Mouse (Mus musculus) urinary bladder, adult 18-20 months (tissue): Measurements from ENCODE around the gene Tshr.
"Not testable (repeated sequence)": the region's sequence is repeated elsewhere in the genome, so short reads cannot be mapped to it uniquely, and the experiment has no call there.

Source experiments
- DNase-seq, 2 experiments: peaks; one replicate each; pipeline ENCODE4 v3.0.0; 2022; ENCODE audit warnings: low spot score in 2 of 2, mixed read lengths in 2 of 2

The Tshr gene

GRCm38 (mm10) chr12:91384281-91385017 is at the start of gene Tshr, which contains the start of gene Cep128:
Gene Tshr, plus strand, starts transcription at chr12:91384563.
Gene Cep128, minus strand, starts transcription at chr12:91384409.
- DNase-seq: peak; percentile 76 to 86

- not testable (repeated sequence) for DNase-seq
Measured at GRCm38 (mm10) chr12:91338656-91339055, 45.7 kb upstream of the Tshr start.

DNA sequence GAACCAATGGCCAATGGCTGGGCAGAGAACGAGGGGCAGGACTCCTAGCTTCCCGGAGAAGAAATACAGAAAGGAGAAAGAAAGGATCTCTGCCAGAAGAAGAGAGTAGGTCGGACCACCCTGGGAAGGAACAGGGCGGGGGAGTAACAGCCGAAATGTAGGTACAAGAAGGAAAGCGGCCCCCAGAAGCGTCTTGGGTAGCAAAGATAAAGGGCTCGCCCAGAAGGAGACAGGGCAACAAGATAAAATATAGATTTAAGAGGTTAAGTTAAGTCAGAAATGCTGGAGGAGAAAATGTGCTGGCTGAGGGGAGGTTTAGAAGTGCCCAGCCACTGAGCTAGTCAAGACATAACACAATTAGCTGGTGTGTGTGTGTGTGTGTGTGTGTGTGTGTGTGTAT is 30.6 kb upstream of the Tshr start:
- no peak for DNase-seq

GRCm38 (mm10) chr12:91369173-91369572 is 15.2 kb upstream of the Tshr start:
- no peak for DNase-seq

DNA sequence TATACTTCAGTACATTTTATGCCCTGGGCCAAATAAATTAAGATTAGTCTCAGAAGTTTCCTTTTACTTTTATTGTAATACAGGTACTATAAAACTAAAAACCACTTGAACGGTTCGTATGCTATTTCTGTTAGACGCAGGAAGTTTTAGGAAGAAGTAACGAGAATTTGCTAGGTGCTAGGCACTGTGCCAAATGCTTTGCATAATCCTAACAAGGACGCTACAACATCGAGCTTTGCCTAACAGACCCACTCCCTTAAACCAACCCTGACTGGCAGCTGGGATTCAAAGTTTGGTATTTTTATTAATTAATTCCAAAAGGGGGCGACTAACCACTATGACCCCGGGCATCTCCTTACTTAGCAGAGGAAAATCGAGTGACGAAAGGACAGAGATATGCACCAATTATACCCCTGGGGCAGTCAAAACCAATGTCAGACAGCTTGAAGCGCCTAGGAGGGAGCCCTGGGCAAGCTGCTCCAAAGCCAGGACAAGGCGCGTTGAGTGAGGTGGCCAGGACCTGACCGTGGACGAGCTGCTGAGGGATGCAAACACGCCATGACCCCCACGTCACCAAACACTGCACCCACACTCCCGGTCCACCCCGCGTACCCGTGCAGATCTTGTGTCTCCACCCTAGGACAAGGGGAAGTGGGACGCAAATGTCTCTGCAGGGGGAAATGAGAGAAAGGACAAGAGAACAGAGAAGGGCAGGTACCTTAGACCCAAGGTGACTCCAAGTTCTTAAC is 673 bp upstream of the Tshr start:
- DNase-seq: no peak

- DNase-seq: peak; percentile 33 to 35
Measured at GRCm38 (mm10) chr12:91400232-91401048, 16.1 kb downstream of the Tshr start.

DNA sequence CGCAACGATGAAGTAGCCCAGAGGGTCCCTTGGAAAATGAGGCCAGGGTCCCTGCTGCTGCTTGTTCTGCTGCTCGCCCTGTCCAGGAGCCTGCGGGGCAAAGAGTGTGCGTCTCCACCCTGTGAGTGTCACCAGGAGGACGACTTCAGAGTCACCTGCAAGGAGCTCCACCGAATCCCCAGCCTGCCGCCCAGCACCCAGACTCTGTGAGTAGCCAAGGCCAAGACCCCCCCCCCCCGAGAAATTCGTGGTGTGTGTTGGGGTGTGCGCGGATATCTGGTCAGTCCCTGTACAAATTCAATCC is 16.6 kb downstream of the Tshr start:
- no peak for DNase-seq

- DNase-seq: no peak
Measured at GRCm38 (mm10) chr12:91410306-91410705, 25.9 kb downstream of the Tshr start.

DNA sequence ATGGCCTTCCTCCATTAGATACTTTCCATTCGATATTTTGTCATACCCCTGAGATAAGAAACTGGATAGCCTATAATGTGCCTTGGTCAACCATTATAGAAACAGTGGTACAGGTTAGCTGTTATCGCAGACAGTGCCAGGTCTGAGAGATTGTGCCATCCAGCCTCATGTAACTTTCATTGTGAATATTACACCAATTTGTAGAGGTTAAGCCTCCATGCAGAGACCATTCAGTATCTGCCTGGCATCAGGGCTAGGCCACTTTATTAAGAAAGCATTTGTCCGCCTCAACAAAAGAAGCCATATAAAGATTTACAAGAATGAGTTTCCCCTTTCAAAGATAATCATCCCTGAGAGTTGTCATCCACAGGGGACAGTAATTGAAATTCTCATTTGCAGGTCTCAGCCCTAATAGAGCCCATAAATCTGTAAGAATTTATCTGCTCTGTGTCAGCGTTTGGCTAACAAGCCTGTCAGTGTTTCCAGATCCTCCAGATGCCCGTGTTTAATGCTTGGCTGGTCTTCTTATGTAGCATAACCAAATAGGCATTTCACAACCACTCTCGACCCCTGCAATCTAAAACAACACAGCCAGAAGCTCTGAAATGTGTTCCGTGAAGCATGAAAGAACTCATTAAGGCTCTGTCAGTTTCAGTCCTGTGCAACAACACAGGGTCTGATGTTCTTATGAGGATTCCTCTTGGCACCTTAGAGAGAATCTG is 28.3 kb downstream of the Tshr start:
- no peak for DNase-seq

DNA sequence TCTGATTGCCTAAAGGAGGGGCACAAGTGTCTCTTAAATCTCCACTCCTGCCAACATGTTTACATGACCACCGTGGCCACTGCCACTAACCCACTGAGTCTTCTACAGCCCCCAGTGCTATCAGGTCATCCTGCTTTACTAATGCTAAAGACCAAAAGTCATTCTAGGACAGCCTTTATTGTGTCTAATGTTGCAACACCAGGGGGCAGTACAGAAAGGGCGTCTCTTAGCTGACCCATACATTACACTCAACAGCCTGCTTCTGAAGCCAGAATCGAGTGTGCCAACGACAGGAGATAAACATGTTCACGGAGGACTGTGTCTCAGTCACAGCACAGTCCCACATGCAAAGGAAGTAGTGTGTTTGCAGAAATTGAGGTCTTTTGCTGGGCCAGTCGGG is 30.7 kb downstream of the Tshr start:
- no peak for DNase-seq

DNA sequence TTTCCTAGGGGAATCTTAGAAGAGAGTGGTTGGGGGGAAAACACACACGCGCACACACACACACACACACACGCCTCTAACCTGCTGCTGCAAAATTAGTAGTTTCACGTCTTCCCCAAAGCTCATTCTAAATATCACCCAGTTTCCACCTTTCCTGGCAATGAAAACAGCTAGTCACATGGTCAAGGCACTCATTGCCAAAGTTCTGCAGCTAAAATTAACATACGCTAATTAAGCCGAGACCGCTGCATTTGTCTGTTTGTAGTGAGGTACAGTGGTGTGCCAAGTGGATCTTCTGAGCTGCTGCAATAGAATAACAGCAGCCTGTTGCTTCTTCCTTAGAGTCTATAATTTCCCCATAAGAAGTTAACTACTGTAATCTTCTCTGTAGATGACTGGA is 32.5 kb downstream of the Tshr start:
- no peak for DNase-seq

- DNase-seq: peak; percentile 11 to 36
Measured at GRCm38 (mm10) chr12:91418791-91419190, 34.4 kb downstream of the Tshr start.

- no peak for DNase-seq
Measured at GRCm38 (mm10) chr12:91421272-91421671, 36.9 kb downstream of the Tshr start.

DNA sequence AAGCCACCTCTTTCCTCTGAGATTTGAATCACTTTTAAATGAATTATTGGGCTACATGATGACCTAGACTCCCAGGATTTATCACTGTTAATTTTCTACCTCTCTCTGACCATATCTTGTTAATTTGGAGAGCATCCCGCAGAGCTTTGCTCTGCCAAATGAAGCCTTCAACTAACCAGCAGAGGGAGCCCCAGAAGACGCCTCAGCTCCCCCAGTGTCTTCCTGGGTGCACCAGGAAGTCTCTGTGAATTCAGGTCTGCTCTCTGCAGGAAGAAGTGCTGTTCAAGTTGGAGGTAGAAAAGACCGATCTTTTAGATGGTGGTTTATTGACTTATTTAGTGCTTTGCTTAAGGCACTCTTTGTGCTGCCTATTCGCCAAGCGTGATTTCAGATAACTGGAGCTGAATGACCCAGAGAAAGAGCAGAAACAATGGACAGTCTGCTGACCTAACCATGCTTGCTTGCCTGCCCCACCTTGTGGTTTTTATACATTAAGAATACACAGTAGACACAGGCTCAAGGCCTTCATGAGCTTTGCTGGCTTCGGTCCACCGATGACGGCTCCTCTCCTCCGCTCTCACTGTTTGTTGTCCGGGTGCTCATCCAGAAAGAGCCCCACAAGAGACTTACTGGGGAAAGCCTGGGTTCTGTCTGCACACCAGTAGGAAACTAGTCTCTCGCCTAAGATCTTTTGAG is 38.9 kb downstream of the Tshr start:
- no peak for DNase-seq

DNA sequence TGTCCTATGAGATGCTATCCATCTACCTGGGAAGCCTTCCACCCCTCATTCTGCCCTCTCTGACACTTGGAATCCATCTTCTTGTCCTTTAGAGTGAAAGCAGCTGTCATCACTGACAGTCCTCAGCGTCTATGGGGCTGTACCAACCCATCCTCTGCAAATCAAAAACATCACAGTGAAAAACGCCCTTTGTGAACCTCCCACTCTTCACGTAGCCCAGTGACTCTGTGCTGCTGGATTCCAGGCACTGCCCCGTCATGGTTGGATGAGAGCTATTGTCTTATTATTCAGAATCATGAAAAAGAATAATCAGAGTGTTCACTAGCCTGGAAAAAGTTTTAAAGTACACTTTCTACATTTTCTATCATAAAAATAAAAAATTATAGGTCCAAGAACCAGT is 42.1 kb downstream of the Tshr start:
- no peak for DNase-seq

DNA sequence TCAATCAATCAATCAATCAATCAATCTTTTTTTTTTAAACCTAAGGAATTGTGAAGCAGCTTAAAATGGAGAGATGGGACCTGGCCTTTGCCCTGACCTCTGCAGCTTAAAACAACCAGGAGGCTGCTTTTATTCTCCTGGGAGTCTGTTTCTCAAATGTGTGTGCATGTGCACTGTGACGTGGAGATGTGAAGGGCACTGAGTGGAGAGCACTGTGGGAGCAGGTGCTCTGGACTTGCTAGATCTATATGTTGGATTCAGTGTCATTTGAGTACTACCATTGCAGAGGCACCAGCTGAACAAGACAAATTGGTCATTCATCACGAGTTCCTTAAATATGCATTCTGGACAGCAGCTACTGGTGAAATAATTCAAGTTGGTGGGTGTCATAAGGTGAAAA is 42.8 kb downstream of the Tshr start:
- DNase-seq: no peak

DNA sequence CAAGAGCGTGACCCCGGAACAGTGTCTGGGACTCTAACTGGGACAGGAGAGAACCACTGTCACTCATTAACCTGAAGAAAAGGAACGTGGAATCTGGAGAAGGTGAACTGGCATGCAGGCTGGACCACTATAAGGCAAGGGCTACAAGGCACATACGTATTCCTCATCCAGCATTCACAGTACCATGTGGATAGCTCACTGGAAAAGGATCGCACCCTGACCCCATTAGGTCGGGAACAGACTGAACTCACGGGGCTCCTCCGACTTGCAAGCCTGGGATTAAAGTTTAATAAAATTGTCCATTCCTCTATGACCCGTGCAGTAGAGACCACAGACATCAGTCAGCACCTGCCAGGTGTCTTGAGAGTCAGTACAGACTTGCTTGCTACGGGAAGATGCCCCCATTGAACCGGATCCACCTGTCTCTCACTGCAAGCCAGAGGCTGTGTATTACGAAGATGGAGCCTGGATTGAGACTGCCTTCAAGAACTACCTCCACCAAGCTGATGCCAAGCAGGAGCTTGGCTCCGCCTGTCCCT is 97.9 kb downstream of the Tshr start:
- no peak for DNase-seq

DNA sequence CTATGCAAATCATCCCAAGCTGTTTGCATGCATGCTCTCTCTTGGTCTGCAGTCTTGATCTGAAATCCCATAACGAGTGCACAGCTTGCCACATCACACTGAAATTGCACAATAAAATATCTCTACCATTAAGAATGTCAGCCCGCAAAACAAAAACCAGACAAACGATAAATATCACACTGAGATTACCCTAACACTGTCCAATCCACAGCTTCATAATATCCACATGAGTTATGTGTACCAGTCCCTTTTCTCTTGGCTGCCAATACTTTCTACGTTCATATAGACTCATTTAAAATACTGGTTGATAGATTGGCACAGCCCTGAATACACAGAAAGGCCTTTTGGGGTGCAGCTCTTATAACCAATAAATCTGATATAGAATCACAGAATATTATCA is 102.0 kb downstream of the Tshr start:
- no peak for DNase-seq

- no peak for DNase-seq
Measured at GRCm38 (mm10) chr12:91488406-91488805, 104.0 kb downstream of the Tshr start.

DNA sequence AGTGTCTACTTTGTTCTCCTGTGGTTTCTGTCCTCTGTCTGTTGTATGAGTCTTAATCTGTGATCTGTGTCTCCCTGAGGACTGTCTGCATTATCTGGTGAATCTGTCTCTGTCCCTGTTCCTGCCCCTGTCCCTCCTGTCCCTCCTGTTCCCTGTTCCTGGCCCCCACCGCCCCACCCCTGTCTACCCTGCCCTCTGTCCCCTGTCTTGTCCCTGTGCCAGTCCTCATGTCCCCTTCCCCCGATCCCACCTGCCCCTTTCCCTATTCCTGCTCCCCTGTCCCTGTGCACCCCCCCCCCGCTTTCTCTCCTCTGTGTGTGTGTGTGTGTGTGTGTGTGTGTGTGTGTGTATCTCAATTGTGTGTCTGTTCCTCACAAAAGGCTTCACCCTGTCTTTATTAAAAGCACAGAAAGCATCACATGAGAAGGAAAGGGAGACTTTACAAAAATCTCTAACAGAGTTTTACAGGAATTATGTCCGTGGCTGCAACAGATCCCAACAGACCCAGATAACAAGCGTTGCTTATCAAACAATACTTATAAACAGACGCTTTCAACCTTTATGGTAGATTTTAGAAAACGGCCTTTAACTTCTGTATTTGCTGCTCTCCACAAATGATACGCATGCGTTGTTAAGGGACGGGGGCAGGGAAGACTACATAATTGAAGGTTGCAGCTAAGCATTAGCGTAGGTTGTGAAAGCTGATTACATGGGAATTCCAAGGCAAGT is 111.3 kb downstream of the Tshr start:
- no peak for DNase-seq
